Mouse (Mus musculus) heart, adult 2 months (tissue): ENCODE data around the gene Atp1a2.

Source experiments
- CTCF ChIP-seq: fragments of 200-600 bp; IDR thresholded peaks from 2 replicates; pipeline ENCODE4 v1.8.1; 2022; ENCODE audit warnings: antibody characterized with exemption, mild to moderate bottlenecking, moderate library complexity
- EP300 ChIP-seq: fragments of 200-500 bp; IDR thresholded peaks from 2 replicates; pipeline ENCODE4 v1.6.1; 2011; ENCODE audit warnings: low read depth, low read length, control low read depth; ENCODE audit not compliant: insufficient read depth

- TF ChIP-seq EP300 (no peak), CTCF (no peak)
Measured at GRCm38 (mm10) chr1:172344820-172345219, 47.0 kb upstream of the Atp1a2 start.
